Mouse (Mus musculus) kidney, adult 11 months (tissue): ENCODE data around the gene Usp29.
"Not testable (repeated sequence)": the region's sequence is repeated elsewhere in the genome, so short reads cannot be mapped to it uniquely, and the experiment has no call there.

Experiments
- DNase-seq: peaks from one replicate; pipeline ENCODE4 v3.0.0; 2022

The Usp29 gene

GRCm38 (mm10) chr7:6770286-6770685, 39.9 kb downstream of the Usp29 start:
- DNase-seq = peak; percentile 22

GRCm38 (mm10) chr7:6773865-6774413, 43.6 kb downstream of the Usp29 start:
- DNase-seq = not testable (repeated sequence)

GRCm38 (mm10) chr7:6776314-6777059, 46.1 kb downstream of the Usp29 start:
- DNase-seq = no peak

GRCm38 (mm10) chr7:6777107-6777506, 46.7 kb downstream of the Usp29 start:
- no peak for DNase-seq

GRCm38 (mm10) chr7:6777689-6778088, 47.3 kb downstream of the Usp29 start:
- no peak for DNase-seq

- DNase-seq = no peak
Measured at GRCm38 (mm10) chr7:6779172-6779571, 48.8 kb downstream of the Usp29 start.

GRCm38 (mm10) chr7:6781541-6781940, 51.2 kb downstream of the Usp29 start:
- DNase-seq = no peak

- peak; percentile 23 for DNase-seq
Measured at GRCm38 (mm10) chr7:6784340-6785073, 54.1 kb downstream of the Usp29 start.

- DNase-seq = no peak
Measured at GRCm38 (mm10) chr7:6787000-6787399, 56.6 kb downstream of the Usp29 start.

GRCm38 (mm10) chr7:6788101-6788500, 57.7 kb downstream of the Usp29 start:
- DNase-seq = no peak

- no peak for DNase-seq
Measured at GRCm38 (mm10) chr7:6791286-6792065, 61.1 kb downstream of the Usp29 start.

GRCm38 (mm10) chr7:6793240-6793639, 62.9 kb downstream of the Usp29 start:
- no peak for DNase-seq

- no peak for DNase-seq
Measured at GRCm38 (mm10) chr7:6793811-6794210, 63.4 kb downstream of the Usp29 start.

- no peak for DNase-seq
Measured at GRCm38 (mm10) chr7:6797408-6797807, 67.0 kb downstream of the Usp29 start.

- no peak for DNase-seq
Measured at GRCm38 (mm10) chr7:6799105-6799805, 68.9 kb downstream of the Usp29 start.

- no peak for DNase-seq
Measured at GRCm38 (mm10) chr7:6800586-6801441, 70.4 kb downstream of the Usp29 start.

GRCm38 (mm10) chr7:6801642-6802041, 71.3 kb downstream of the Usp29 start:
- DNase-seq = no peak

GRCm38 (mm10) chr7:6810556-6810955, 80.2 kb downstream of the Usp29 start:
- DNase-seq = no peak

- DNase-seq = no peak
Measured at GRCm38 (mm10) chr7:6814971-6815370, 84.6 kb downstream of the Usp29 start.

GRCm38 (mm10) chr7:6816706-6817376, 86.5 kb downstream of the Usp29 start:
- DNase-seq = no peak

GRCm38 (mm10) chr7:6820296-6820695, 89.9 kb downstream of the Usp29 start:
- no peak for DNase-seq
